Mouse (Mus musculus) fat pad, adult 2 months (tissue): ENCODE measurements at regions not wholly inside any gene's neighbourhood (a gene's known extent, or its start where the extent isn't known, plus 50 kb on each side); places are given as distances from the start of the nearest gene placed in this dataset.
"Not testable (repeated sequence)": the region's sequence is repeated elsewhere in the genome, so short reads cannot be mapped to it uniquely, and the experiment has no call there.

Source experiments
- DNase-seq: peaks from one replicate; pipeline ENCODE4 v3.0.0-alpha.2; 2011; ENCODE audit warnings: low read depth, low spot score; ENCODE audit errors: extremely low read depth

DNA sequence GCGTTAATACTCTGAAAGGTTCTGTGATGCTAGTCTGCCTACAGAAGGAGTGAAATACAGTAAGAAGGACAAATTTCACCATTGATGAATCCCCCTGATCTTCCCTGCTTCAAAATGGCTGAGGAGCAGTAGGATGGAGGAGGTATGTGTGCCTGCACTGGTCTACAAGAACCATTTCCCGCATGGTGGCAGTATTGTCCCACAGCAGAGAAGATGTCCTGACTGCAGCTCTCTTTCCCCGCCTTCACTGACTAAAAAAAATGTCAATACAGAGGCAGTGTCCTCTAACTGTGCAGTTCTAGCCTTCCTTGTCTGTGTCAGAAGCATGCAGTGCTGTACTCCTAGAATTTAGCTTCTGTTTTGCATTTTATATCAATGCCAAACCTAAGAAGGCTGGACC lies 174.6 kb upstream of the Olfr1324 start:
- not testable (repeated sequence) for DNase-seq

DNA sequence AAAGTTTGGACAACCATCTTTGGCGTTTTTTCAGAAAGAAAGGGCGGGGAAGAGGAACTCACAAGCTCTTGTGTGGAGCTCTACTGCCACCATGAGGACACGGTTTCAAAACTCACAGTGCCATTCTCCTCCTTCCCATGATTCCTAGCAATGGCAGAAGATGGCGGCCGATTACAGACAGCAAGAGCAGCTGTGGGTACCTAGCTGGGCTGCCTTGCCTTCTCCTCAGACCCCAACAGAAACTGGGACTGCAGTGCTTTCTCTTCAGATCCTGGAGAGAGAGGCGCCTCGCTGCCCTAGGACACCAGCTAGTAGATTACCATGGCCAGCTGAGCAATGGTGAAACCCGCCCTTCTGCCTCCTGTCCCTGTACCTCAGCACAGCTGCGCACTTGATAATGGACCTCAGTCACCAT lies 174.2 kb upstream of the Olfr1324 start:
- not testable (repeated sequence) for DNase-seq

- not testable (repeated sequence) for DNase-seq
Measured at GRCm38 (mm10) chrX:50600262-50600661, 172.0 kb upstream of the Olfr1324 start.

- no peak for DNase-seq
Measured at GRCm38 (mm10) chrX:50599780-50600179, 171.5 kb upstream of the Olfr1324 start.

- not testable (repeated sequence) for DNase-seq
Measured at GRCm38 (mm10) chrX:50597626-50598025, 169.3 kb upstream of the Olfr1324 start.

DNA sequence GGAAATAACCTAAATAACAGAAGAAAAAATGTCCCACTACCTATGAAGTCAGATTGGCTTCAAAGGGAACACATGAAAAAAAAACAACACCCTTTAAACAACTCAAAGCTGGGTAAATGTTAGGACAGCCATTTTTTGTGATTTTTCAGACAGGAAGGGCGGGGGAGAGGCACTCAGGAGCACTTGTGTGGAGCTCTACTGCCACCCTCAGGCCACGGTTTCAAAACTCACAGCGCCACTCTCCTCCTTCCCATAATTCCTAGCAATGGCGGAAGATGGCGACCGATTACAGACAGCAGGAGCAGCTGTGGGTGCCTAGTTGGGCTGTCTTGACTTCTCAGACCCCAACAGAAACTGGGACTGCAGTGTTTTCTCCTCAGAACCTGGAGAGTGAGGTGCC lies 168.8 kb upstream of the Olfr1324 start:
- no peak for DNase-seq

- not testable (repeated sequence) for DNase-seq
Measured at GRCm38 (mm10) chrX:50594976-50595375, 166.7 kb upstream of the Olfr1324 start.

DNA sequence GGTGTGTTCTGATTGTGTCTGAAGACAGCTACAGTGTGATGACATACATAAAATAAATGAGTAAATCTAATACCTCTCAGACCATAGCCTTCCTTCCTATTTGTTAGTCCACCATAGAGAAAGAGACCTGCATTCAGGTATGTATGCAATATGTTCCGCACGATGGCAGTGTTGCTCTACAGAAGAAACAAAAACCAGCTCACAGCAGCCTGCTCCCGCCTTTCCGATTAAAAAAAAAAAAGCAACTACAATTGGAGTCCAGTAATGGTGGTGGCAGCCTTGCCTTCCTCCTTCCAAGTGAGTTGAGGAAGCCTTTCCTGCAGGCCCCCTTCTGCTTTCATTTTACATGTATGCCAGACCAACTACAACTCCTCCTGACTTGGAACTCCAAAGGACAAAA lies 163.2 kb upstream of the Olfr1324 start:
- DNase-seq, result no peak

GRCm38 (mm10) chrX:50590673-50591341 lies 162.5 kb upstream of the Olfr1324 start:
- no peak for DNase-seq

- DNase-seq, result no peak
Measured at GRCm38 (mm10) chrX:50588892-50589291, 160.6 kb upstream of the Olfr1324 start.

DNA sequence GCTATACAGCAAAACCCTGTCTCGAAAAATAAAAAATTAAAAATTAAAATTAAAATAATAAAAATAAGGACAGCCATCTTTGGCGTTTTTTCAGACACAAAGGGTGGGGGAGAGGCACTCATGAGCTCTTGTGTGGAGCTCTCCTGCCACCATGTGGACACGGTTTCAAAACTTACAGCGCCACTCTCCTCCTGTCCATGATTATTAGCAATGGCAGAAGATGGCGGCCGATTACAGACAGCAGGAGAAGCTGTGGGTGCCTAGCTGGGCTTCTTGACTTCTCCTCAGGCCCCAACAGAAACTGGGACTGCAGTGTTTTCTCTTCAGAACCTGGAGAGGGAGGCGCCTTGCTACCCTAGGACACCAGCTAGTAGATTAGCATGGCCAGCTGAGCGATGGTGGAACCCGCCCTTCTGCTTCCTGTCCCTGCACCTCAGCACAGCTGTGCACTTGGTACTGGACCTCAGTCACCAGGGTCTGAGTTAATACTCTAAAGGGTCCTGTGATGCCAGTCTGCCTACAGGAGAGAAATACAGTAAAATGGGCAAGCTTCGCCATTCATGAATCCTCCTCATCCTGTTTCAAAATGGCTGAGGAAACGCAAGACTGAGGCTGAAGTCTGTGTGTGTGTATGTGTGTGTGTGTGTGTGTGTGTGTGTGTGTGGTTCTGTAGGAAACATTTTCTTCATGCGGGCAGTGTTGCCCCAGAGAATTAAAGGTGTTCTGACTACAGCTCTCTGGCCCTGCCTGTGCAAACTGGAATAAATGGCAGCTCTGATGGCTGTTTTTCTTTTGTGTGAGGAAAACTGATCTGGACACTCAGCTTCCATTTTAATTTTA lies 155.7 kb upstream of the Olfr1324 start:
- no peak for DNase-seq

DNA sequence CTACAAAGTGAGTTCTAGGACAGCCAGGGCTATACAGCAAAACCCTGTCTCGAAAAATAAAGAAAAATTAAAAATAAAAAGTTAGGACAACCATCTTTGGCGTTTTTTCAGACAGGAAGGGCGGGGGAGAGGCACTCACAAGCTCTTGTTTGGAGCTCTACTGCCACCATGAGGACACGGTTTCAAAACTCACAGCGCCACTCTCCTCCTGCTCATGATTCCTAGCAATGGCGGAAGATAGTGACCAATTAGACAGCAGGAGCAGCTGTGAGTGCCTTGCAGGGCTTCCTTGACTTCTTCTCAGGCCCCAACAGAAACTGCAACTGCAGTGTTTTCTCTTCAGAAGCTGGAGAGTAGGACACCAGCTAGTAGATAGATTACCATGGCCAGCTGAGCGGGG lies 151.9 kb upstream of the Olfr1324 start:
- DNase-seq, result no peak

GRCm38 (mm10) chrX:50576824-50577223 lies 148.5 kb upstream of the Olfr1324 start:
- DNase-seq, result no peak

DNA sequence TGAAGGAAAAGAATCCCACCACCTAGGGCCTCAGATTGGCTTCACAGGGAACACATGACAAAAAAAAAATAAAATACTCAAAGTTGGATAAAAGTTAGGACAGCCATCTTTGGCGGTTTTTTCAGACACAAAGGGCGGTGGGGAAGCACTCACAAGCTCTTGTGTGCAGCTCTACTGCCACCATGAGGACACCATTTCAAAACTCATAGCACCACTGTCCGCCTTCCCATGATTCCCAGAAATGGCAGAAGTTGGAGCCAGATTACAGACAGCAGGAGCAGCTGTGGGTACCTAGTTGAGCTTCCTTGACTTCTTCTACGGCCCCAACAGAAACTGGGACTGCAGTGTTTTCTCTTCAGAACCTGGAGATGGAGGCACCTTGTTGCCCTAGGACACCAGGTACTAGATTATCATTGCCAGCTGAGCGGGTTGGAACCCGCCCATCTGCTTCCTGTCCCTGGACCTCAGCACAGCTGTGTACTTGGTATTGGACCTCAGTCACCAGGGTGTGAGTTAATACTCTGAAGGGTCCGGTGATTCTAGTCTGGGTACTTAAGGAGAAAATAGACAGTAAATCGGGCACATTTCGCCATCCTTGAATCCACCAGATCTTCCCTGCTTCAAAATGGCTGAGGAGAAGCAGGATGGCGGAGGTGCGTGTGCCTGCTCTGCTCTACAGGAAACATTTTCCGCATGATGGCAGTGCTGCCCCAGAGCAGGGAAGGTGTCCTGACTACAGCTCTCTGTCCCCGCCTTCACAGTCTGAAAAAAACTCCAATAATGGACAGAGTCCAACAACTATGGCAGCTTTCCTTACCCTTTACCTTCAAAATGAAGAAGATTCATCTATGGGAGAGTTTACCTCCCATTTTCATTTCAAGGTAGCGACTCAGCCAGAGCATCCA lies 144.1 kb upstream of the Olfr1324 start:
- not testable (repeated sequence) for DNase-seq

DNA sequence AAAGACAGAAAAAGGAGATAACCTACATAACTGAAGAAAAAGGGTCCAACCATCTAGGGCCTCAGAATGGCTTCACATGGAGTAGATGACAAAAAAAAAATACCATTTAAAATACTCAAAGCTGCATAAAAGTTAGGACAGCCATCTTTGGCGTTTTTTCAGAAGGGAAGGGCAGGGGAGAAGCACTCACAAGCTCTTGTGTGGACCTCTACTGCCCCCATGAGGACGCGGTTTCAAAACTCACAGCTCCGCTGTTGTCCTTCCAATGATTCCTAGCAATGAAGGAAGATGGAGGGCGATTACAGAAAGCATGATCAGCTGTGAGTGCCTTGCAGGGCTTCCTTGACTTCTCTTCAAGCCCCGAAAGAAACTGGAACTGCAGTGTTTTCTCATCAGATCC lies 140.8 kb upstream of the Olfr1324 start:
- DNase-seq, result no peak

- no peak for DNase-seq
Measured at GRCm38 (mm10) chrX:50566345-50566744, 138.0 kb upstream of the Olfr1324 start.

DNA sequence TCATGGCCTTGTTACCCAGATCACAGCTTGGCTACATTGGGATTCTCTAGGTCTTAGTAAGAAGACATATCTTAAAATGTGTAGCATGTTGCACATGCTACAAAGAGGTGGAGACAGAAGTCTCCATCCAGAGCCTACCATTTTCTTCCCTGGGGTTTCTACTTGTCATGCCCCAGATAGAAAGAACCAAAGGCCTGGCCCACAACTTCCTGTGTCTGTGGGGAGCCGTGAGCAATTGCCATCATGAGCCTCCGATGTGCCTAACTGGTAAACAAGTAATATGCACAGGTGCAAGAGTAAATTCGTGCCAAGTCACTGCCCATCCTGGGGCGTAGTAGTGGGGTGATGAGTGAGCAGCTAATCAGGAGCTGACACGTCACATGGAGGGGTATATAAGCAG lies 136.7 kb upstream of the Olfr1324 start:
- not testable (repeated sequence) for DNase-seq

GRCm38 (mm10) chrX:50560915-50561314 lies 132.6 kb upstream of the Olfr1324 start:
- no peak for DNase-seq

DNA sequence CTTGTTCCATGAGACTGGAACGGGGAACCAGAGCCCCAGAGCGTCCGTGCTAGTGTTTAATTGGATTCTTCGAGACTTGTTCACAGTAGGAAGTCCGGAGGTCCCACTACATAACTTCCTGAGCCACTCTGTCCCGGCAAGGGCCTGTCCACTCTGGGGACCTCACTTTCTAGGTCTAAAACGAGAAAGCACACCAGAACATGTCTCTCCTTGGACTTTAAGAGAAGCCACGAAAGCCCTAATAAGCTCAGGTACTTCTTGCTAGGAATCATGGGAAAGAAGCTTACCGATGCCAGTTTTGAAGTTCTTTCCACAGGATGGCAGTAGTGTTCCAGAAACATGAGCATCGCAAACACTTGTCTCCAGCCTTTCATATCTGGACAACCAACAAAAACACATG lies 122.0 kb upstream of the Olfr1324 start:
- no peak for DNase-seq

GRCm38 (mm10) chrX:50549713-50550112 lies 121.4 kb upstream of the Olfr1324 start:
- no peak for DNase-seq

DNA sequence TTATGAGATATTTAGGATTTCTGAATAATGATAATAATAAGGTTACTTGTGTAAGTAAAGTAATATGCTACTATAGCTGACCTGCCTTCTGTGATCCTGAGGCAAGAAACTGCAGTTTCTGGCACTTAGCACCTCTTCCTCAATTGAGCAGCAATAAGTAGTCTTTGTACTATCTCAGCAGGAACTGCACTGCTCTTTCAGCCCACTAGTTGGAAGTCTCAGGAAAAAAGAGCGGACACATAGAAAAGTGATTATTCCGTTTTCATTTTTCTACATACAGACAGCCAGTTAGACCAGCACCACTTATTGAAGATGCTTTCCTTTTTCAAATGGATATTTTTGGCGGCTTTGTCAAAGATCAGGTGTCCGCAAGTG lies 109.5 kb upstream of the Olfr1324 start:
- DNase-seq, result not testable (repeated sequence)
